Mouse (Mus musculus) cerebellum, adult 9-11 months (tissue): ENCODE data around the gene Vmn1r171.
"Not testable (repeated sequence)": the region's sequence is repeated elsewhere in the genome, so short reads cannot be mapped to it uniquely, and the experiment has no call there.

Experiments
- DNase-seq: peaks from one replicate; pipeline ENCODE4 v3.0.0; 2022

Vmn1r171 gene

DNA sequence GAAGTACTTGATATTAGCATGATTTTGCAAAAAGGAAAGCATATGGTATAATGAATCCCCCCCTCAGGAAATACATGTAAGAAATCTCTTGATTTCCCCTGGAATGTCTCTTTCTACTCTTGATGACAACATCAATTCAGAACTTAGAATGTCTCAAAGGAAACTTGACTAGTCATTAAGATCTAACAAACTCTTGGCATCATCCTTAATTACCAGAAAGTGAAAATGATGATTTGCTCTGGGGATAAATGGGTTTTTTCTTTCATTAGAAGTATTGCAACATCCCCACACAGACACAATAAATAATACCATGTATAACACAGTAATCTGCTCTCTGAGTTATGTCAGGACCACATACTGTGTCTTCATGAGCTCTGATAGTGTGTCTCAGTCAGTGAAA lies at the start of gene Vmn1r171:
TSS of gene Vmn1r171 (plus strand) at position 301 of the 400 bp plus-strand sequence.
- DNase-seq, result no peak

DNA sequence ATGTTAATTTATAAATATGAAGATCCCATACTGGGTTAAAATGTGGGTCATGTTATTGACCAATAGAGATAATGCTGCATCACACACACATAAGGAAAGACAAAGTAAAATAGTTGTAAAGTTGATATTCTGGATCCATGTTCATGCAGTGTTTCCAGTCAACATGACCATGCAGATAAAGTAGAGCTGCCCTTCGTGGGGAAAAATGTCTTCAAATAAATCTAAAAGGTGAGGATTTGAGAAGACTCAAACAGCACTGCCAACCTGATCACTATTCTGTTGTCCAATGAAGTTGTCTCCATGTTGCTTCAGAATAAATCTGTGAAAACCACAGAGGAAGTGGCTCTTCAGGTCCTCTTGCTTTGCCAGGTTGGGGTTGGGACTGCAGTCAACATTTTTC lies 24.6 kb upstream of the Vmn1r171 start, which contains the start of gene Vmn1r170:
TSS of gene Vmn1r170 (plus strand) at position 301 of the 400 bp plus-strand sequence.
- DNase-seq, result not testable (repeated sequence)

DNA sequence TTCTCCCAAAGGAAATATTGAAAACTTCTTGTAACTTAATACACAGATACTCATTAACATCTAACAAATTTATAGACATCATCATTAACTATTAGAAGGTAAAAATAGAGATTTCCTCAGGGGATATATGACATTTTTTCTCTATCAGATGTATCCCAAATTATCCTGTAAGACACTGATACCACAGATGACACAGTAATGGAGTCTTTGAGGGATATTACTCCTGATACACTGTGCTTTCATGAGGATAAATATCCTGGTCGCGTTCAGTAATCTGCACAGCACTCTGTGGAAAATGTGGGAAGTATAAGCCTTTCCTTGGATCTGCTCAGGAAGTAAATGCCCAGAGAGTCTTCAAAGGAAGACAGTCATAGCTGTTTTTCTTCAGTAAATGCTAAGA lies 27.5 kb downstream of the Vmn1r171 start, which contains the start of gene Vmn1r172:
TSS of gene Vmn1r172 (plus strand) at position 301 of the 400 bp plus-strand sequence.
- DNase-seq, result no peak
